14 mouse cellular contexts compared by ENCODE assay signal in the genomic region with DNA sequence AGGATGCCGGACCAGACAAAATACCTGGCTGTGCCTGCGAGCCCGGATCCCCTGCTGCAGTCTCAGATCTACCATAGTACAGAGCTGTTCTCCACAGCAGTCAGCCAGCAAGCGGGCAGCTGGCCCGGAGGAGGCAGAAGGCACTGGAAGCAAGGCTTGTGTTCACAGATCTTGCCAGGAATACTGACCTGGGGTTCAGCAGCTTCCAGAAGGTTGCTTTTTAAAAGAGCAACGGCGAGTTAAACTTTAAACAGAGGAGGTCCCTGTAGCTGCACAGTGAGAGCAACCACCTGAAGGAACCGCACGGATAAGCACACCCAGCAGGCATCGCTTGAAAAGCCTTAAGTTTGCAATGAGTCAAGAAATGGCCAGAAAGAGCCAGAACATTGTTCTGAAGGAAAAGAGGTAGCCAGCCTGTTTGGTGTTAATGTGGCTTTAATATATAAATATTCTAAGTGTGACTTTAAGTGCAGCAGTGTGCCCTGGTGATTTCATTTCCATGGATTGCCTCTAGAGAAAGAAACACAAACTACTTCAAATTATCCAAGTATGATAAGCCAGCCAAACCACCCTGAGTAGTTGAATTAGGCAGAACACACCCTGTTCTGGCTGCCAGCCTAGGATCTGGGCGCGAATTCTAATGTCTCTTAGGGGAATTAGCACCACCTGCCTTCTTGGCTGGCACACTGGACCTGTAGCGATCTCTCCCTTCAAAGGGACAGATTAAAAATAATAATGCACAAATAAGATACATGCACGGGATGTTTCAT.
DNase-seq lines count a peak whose midpoint lies in the region; ATAC-seq lines count a peak whose summit lies in the region.
"Had no signal": no experiment of that assay in that cellular context is flagged by ENCODE, and none has a peak within 500 bp of the region (broad histone marks: within the 10 kb centered on the region; RNA-seq: fewer than 3 reads in every experiment).

No protein-coding gene starts in this region.

- H3K9ac ChIP-seq in hindbrain, embryonic 15.5 days, result no peak overlapping the region
- no peak overlapping the region for H3K9ac ChIP-seq in hindbrain, embryonic 11.5 days (ENCODE audit: low read depth, low read length)
- H3K9ac ChIP-seq in kidney, embryonic 14.5 days (ENCODE audit: low read depth, low read length), result no peak overlapping the region
- peak overlapping the region; percentile 19; the same call in 1 of the 2 replicates for H3K9ac ChIP-seq in lung, embryonic 16.5 days (ENCODE audit: low read length)

- DNase-seq in hindbrain, embryonic 11.5 days (ENCODE audit: low spot score), result no peak
- DNase-seq in cerebellum, adult 8-10 months, result peak; percentile 33
- no peak for DNase-seq in urinary bladder, adult 18-20 months (ENCODE audit: low spot score in 2 of 2)
- no peak for DNase-seq in Muller cell, postnatal 12 days (ENCODE audit: inconsistent ontology term)
- DNase-seq in thymus, postnatal 25 days, result no peak
- DNase-seq: adrenal gland, postnatal 25 days; gastrocnemius, postnatal 36 days had no signal

- 0 out of 2 replicates have a peak overlapping the region, but pooled peaks have one; percentile 74 for H3K27ac ChIP-seq in hindbrain, embryonic 15.5 days (replicated peaks)
- H3K27ac ChIP-seq in hindbrain, embryonic 11.5 days (ENCODE audit: low read depth, low read length), result no peak overlapping the region
- H3K27ac ChIP-seq in kidney, embryonic 14.5 days (ENCODE audit: low read depth, low read length), result peak overlapping the region; percentile 73; the same call in 1 of the 2 replicates
- peak overlapping the region; percentile 91 for H3K27ac ChIP-seq in lung, embryonic 16.5 days (ENCODE audit: low read length)
- H3K27ac ChIP-seq: limb, embryonic 10.5 days; macrophage had no signal

- H3K27me3 ChIP-seq in hindbrain, embryonic 15.5 days, result no peaks in the 10 kb centered on the region
- H3K27me3 ChIP-seq in hindbrain, embryonic 11.5 days (ENCODE audit: control insufficient read depth, insufficient read depth, low read length), result no peaks in the 10 kb centered on the region
- no peaks in the 10 kb centered on the region for H3K27me3 ChIP-seq in kidney, embryonic 14.5 days (ENCODE audit: control insufficient read depth, insufficient read depth, low read length)
- H3K27me3 ChIP-seq in lung, embryonic 16.5 days (ENCODE audit: control insufficient read depth, insufficient read depth, low read depth, low read length), result no peaks in the 10 kb centered on the region

- no peak for ATAC-seq in hindbrain, embryonic 15.5 days (ENCODE audit: low FRiP score, low read depth)
- no peak for ATAC-seq in hindbrain, embryonic 11.5 days (ENCODE audit: low FRiP score)
- ATAC-seq in kidney, embryonic 14.5 days (ENCODE audit: low FRiP score, low TSS enrichment), result no peak
- ATAC-seq in lung, embryonic 16.5 days (ENCODE audit: low read depth), result peak; percentile 78
- ATAC-seq: intestine, postnatal 0 days had no signal

- no peak overlapping the region for H3K4me2 ChIP-seq in hindbrain, embryonic 15.5 days
- no peak overlapping the region for H3K4me2 ChIP-seq in hindbrain, embryonic 11.5 days (replicated peaks; ENCODE audit: low read depth, low read length)
- H3K4me2 ChIP-seq in kidney, embryonic 14.5 days (replicated peaks; ENCODE audit: low read depth, low read length), result no peak overlapping the region
- peak overlapping the region; percentile 26; the same call in 1 of the 2 replicates for H3K4me2 ChIP-seq in lung, embryonic 16.5 days (ENCODE audit: low read depth, low read length)

- WGBS in hindbrain, embryonic 15.5 days, result 70% methylated on average over 14 of the region's 14 CpGs
- 89% methylated on average over 14 of the region's 14 CpGs for WGBS in hindbrain, embryonic 11.5 days
- WGBS in kidney, embryonic 14.5 days, result 77% methylated on average over 14 of the region's 14 CpGs
- WGBS in lung, embryonic 16.5 days, result 62% methylated on average over 14 of the region's 14 CpGs

- peaks cover 26% of the 10 kb centered on the region for H3K4me1 ChIP-seq in hindbrain, embryonic 15.5 days (replicated peaks)
- H3K4me1 ChIP-seq in hindbrain, embryonic 11.5 days (replicated peaks; ENCODE audit: control insufficient read depth, insufficient read depth, low read length), result no peaks in the 10 kb centered on the region; the same call in 1 of the 2 replicates
- no peaks in the 10 kb centered on the region for H3K4me1 ChIP-seq in kidney, embryonic 14.5 days (ENCODE audit: control insufficient read depth, insufficient read depth, low read length)
- H3K4me1 ChIP-seq in lung, embryonic 16.5 days (replicated peaks; ENCODE audit: control insufficient read depth, insufficient read depth, low read length), result peaks cover 15% of the 10 kb centered on the region

- H3K9me3 ChIP-seq in hindbrain, embryonic 15.5 days, result no peaks in the 10 kb centered on the region
- H3K9me3 ChIP-seq in hindbrain, embryonic 11.5 days (ENCODE audit: control insufficient read depth, low read length), result no peaks in the 10 kb centered on the region
- no peaks in the 10 kb centered on the region for H3K9me3 ChIP-seq in kidney, embryonic 14.5 days (ENCODE audit: control insufficient read depth, low read length)
- H3K9me3 ChIP-seq in lung, embryonic 16.5 days (ENCODE audit: control insufficient read depth, low read length), result no peaks in the 10 kb centered on the region
- H3K9me3 ChIP-seq: limb, embryonic 10.5 days had no signal

- H3K4me3 ChIP-seq in hindbrain, embryonic 15.5 days, result no peak overlapping the region
- H3K4me3 ChIP-seq in hindbrain, embryonic 11.5 days (ENCODE audit: low read depth, low read length), result no peak overlapping the region
- H3K4me3 ChIP-seq in kidney, embryonic 14.5 days (ENCODE audit: low read length), result no peak overlapping the region
- no peak overlapping the region for H3K4me3 ChIP-seq in lung, embryonic 16.5 days (ENCODE audit: low read length)
- H3K4me3 ChIP-seq: erythroblast, embryonic 14.5 days; limb, embryonic 10.5 days had no signal

- H3K36me3 ChIP-seq in hindbrain, embryonic 15.5 days, result no peaks in the 10 kb centered on the region
- no peaks in the 10 kb centered on the region for H3K36me3 ChIP-seq in hindbrain, embryonic 11.5 days (ENCODE audit: control insufficient read depth, insufficient read depth, low read length)
- no peaks in the 10 kb centered on the region for H3K36me3 ChIP-seq in kidney, embryonic 14.5 days (ENCODE audit: control insufficient read depth, insufficient read depth, low read length)
- no peaks in the 10 kb centered on the region for H3K36me3 ChIP-seq in lung, embryonic 16.5 days (ENCODE audit: control insufficient read depth, insufficient read depth, low read length)
- H3K36me3 ChIP-seq: limb, embryonic 10.5 days had no signal
